Mouse (Mus musculus) cerebellum, adult 11 months (tissue): ENCODE results near the gene Hnrnpa2b1.

Experiments
- DNase-seq: peaks from one replicate; pipeline ENCODE4 v3.0.0; 2022

Gene Hnrnpa2b1

DNA sequence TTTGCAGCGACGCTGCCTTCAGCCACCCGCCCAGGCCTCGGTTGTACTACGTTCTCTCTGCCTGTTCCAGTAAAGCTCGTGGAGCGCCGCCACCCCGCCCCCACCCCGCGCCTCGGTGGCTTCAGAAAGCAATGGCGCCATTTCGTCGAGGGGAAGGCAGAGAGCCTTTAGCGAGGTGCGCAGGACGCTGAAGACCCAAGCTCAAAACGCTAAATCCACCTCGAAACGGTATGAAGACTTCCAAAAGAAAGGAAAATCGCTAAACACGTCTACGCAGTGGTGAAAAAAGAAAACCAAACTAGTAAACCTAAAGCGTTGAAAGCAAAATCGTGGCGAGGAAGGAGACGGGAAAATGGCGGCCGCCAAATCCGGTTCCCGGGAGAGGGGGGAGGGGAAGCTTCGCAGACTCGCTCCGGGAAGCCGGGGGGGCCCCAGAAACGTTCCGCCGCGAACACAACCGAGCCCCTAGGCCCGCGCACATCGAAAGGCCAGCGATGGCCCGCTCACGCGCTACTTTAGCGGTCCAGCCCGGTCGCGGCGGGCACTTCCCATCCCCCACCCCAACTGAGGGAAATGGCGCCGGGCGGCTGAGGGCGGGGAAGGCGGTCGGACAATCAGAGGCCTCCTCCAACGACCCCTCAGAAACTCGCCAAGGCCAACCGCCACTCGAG is 668 bp downstream of the Hnrnpa2b1 start:
- peak; percentile 75 for DNase-seq

DNA sequence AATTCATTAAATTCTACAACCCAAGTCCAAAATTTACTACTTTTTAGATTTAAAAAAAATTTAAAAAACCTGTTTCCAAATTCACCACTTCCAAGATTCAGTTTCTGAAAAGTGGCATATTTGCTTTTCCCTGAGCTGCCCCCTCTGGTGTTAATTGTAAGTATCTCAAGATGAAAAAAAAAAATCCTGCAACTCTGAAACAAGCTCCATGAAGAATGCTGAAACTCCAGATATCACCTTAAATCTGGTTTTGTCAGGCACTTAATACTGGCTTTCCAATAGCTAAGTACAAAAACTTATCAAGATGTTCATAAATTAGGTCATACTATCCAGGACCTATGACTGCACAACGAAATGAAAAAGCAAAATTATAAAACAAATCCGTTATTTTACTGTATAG is 2.0 kb downstream of the Hnrnpa2b1 start:
- no peak for DNase-seq

DNA sequence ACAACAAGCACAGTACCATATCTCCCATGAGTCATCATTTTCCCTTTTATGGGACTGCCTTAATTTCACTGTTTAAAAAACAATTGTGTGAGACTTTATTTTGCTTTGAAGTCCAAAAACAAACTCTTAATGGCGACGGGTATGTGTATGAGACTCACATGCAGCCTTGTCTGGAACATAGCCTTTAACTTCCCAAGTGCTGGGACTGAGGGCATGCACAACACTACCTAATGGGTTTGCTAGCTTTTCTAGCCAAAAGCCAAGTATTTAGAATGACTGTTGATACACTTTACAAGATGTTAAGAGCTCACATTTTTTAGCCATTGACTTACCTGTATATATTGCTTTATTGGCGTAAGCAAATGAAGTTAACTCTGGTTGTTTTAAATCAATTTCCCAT is 9.3 kb downstream of the Hnrnpa2b1 start:
- DNase-seq = no peak

DNA sequence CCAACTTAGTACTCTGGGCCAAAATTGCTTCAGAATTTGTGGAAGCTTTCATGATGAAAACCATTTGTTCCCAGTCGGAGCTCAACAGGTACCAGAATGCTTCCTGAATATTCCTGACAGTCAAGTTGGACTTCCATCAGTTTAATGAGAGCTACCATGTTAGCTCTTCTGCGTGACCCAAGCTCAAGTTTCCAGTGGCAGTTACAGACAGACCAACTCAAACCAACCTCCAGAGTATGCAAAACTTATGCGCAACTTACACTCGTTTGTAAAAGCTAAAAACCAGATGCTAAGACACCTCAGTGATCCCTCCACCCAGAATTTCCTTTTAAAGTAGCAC is 9.7 kb downstream of the Hnrnpa2b1 start:
- no peak for DNase-seq

DNA sequence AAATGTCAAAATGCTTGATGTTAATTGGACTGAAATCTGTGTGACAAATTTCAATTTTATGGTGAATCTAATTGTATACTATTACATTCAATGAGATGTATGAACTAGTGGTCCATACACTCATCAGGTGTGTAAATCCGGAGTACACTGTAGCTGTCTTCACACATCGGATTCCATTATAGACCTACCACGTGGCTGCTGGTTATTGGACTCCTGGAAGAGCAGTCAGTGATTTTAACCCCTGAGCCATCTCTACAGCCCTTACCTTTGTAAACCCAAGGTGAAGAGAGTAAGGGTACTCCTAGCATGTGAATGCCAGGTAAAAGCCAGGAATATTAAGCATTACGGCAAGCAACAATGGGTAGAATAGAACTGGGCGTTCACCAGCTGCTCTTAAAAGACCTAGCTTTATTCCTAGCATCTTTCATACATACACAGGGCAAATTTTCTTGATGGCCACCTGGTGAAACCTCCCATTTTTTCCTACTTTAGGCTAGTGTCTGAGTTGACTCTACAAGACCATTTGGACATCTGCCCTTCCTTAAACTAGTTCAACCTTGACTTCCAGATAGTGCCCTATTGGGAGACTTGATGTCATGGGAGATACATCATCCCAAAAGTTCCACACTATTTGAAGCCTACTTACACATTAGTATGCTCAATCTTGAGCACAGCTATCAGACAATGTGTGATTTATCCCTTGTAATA is 10.2 kb downstream of the Hnrnpa2b1 start:
- DNase-seq = no peak

DNA sequence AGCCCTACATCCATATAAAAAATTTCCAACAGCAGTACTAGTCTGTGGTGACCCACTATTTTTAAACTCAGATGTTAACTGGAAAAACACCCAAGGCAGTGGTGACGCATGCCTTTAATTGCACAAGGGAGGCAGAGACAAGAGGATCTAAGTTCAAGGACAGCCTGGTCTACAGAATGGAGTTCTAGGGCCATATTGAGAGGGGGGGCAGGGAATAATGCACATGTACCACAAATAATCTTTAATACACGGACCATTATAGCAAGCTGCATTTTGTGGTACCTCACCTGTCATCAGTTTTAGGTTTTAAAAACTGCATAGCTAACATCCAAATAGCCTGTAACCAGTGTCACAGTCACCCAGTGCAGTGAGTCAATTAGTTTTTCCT is 10.8 kb downstream of the Hnrnpa2b1 start:
- DNase-seq = no peak

DNA sequence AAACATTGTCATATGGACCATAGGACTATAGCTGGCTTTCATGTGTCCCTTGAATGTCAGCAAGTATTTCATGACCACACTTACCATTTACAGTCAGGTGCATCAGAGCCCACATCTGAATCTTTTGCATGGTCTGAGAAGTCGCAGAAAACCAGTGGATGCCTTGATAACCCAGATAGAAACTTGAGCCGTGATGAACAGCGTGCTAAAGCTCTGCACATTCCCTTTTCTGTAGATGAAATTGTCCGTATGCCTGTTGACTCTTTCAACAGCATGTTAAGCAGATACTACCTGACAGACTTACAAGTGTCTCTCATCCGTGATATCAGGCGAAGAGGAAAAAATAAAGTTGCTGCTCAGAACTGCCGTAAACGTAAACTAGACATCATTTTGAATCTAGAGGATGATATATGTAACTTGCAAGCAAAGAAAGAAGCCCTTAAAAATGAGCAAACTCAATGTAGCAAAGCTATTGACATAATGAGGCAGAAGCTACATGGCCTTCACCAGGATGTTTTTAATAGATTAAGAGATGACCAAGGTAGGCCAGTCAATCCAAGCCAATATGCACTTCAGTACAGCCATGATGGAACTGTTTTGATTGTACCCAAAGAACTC is 11.8 kb downstream of the Hnrnpa2b1 start:
- DNase-seq = no peak

DNA sequence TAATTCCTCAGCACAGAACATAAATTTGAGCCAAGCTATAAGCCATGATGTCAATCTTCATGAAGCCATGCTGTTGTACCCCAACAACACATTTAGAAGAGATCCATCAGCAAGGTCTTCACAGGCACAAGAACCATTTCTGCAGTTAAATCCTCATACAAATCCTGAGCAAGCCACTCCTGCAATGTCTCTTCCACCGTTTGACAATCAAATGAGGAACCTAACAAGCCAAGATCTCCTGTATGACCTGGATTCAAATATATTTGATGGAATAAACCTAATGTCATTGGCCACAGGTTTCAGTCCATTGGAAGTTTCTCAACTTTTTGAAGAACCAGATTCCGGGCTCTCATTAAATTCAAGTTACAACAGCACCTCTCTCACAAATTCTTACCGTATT is 12.4 kb downstream of the Hnrnpa2b1 start:
- DNase-seq = no peak

DNA sequence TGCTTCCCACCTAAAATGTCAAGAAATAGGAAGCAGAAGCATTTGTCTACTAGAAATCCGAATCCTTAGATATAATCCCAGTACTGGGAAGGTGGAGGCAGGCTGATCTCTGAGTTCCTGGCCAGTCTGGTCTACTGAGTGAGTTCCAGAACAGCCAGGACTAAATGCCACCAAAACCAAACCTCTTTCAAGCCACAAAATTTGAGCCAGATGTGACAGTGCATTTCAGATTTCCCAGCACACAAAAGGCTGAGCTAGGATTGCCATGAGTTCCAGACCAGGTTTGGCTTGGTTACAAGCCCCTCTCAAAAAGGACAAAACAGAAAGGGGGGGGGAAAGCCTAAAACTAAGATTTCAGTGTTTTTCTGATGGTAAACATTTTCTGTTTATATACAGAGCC is 13.5 kb downstream of the Hnrnpa2b1 start:
- DNase-seq = no peak

DNA sequence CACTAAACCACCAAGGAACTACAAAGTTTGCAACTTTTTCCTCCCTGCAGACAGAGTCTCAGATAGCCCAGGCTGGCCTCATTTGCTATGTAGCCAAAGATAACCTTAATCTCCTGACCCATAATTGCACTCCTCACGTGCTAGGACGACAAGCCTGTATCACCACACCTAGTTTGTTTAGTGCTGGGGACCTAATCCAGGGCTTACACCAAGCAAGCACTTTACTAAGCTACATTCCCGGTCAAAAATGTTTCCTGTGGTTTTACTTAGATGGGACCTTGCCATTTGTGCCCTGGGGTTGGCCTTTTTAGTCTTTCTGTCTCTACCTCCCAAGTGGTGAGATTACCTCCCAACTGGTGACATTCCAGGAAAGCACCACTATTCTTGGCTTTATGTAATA is 14.7 kb downstream of the Hnrnpa2b1 start:
- no peak for DNase-seq

DNA sequence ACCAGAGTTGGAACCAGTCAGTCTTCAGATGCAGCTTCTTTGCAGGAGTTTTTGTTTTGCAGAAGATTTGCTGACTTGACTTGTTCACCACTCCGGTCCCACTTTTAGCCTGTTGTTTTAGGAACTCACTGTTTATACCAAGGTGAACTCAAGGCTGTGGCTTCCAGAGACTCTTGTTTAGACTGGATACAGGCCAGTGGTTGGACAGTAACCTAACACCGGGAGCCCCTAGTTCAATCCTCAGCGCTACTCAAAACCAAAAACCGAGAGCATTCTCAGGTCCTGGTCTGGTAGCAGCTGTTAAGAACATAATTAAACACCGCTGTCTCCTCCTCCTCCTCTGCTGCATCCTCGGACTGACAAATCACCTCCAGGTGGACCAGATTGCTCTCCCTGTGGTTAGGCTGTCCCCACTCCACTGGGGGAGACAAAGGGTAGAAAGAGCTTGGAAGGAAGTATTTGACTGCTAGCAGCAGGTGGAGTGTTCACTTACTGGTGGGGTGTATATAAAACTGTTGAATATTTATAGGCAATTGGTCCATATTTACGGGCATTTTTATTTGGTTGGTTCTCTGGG is 16.7 kb downstream of the Hnrnpa2b1 start:
- no peak for DNase-seq

DNA sequence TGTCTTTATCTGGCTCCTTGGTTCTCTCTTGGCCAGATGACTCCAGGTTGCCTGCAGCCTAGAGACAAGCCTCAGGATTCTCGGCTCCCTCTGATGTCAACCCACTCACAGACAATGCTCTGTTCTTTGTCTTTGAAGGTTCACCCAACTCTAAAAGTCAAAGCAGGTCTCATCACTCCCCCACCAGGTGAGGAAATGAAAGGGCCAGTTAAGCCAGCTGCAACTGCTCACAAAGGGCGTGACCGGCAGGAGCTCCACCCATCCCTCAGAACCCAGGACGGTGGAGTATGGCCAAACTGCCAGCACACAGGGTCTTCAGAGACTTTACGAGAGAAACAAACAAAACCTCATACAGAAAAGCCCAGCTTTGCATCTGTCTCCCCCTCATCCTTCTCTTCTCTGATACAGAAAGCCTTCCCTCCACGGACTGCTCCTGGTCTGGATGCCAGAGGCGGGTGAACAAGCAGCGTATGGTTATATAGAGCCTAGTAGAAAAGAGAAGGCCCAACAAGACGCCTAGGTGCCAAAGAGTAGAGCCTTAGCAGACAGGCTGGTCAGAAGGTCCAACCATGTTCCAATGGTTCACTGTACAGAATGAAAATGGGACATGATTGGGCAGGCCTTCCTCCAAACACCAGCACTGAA is 27.4 kb downstream of the Hnrnpa2b1 start:
- DNase-seq = no peak

DNA sequence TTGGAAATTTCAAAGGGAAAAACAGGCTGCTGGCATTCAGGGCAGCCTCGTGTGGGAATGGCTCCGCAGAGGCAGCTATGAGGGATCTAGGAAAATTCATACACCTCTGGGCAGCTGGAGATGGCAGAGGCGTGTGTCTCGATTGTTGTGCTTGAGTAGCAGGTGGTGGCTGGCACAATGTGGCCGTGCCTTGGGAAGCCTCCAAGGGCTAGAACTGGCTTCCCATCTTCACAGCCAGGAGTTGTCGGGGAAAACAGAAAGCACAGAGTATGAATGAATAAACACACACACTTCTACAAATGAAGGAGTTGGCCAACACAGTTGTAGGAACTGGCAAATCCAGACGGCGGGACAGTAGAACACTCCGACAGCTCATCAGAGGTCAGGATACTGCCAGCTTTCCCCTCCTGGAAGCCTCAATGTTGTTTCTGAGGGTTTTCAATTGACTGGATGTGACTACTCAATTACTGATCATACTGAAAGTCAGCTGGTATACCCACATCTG is 30.8 kb downstream of the Hnrnpa2b1 start:
- no peak for DNase-seq

DNA sequence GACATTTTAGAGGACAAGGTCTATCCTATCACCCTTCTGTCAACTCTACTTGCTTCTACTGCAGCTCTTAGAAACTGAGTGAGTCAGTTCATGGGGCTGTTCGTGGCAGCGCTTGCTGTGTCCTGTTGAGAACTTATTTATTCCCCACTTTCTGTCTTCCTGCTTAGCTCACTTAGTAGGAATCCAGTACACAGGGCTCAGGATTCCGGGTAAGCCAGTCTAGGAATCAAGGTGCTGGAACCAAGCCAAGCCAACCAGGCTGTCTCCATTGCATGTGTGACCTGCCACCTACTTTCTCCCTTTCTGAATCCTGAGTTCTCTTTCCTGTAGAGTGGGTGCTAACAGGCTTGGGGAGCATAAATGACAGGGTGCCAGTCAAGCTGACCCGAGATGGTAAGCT is 32.0 kb downstream of the Hnrnpa2b1 start:
- no peak for DNase-seq

DNA sequence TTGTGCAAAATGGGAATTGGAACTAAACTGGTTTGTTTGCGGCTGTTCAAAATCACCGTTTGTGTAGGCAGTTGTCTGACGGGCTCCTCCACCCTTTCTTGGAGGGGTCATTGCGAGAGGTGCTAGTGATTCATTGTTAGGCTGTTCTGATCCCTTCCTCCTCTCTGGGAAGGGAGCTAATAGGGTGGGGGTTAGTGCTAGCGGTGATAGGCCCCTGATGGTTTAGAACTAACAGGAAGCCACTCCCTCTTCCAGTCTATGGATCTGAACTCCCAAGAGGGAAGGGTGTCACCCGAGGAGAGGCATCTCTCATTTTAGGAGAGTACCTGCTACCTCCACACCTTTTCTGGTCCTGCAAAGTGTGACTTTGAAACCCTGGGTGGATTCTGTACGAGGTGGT is 35.4 kb downstream of the Hnrnpa2b1 start:
- no peak for DNase-seq

DNA sequence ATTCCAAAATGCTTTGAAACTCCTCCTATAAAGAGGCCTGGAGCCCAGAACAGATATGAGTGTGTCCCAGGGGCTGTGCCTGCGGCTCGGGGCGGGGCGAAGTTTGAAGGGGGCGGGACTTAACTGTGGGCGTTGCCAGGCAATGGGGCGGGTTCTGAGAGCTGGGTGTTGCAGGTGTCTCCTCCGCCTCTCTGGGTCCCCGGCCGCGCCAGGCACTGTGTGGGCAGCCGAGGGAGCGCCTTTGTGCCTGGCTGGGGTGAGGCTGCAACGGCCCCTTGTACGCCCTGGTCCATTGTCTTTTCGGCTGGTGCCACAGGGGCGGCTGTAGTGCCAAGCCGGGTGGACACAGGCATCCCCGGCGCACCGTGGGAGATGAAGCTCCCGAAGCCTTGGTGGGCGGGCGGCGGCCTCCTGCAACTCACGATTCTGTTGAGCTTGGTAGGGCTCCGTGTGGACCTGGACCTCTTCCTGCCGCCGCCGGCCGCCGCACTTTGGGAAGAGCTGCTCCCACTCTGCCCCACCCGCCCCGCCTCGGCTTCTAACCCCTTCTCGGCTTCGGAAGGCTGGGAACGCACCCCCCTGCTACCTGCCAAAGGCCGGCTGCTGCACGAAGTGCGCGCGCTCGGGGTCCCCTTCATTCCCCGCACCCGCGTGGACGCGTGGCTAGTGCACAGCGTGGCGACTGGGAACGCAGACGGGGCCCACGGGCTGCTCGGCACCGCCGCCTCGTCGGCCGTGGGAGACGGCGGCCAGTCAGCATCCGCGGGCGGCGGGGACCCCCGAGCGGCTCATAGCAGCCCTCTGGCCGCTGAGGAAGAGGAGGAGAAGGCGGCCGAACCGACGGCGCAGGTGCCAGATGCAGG is 36.9 kb downstream of the Hnrnpa2b1 start, which contains the start of gene Nfe2l3:
TSS of gene Nfe2l3 (plus strand) at position 136 of the 863 bp plus-strand sequence.
- no peak for DNase-seq

DNA sequence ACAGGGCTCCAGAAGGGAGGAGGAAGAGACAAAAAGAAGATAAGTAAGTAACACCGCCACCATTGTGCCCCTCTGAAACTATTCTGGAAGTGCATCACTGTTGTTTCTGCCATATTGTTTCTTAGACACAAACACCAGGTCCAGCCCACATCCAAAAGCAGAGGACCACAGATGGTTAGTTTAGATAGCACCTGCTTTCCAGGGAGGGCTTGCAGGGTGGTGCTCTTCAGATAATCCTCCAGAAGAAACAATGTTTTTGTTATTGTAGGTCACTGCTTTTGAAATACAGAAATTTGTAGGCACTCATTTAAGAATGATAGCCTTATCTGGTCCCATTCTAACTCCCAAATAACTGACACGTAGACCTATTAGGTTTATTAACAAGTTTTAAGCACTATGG is 45.2 kb downstream of the Hnrnpa2b1 start:
- no peak for DNase-seq

DNA sequence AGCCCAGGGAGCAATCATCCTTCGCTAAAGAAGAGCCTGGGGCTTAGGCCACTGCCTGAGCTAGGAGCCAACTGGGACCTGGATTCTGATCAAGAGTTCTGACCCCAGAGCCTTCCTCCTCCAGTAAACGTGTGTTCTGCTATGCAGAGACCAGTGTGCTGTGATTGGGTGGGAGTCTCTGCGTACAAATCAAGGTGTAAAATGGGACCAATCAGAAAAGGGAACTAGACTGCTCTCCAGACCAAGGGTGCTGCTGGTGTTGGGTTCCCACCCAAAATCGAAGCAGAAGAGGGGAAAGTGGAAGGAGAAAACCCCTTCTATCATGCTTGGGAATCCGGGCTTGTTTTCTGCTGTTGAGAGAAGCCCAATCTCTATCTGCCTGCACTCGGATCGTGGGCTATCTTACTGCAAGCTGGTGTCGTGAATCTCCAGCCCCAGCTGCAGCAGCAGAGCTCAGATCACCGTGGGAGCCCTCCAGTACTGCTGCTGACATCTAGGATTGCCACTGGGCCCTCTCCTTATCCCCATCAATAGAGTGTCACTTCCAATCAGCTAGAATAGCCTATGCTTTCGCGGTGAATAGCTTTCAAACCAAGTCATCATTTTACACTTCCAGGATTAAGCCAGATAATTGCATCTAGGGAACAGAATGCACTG is 46.1 kb downstream of the Hnrnpa2b1 start:
- no peak for DNase-seq

DNA sequence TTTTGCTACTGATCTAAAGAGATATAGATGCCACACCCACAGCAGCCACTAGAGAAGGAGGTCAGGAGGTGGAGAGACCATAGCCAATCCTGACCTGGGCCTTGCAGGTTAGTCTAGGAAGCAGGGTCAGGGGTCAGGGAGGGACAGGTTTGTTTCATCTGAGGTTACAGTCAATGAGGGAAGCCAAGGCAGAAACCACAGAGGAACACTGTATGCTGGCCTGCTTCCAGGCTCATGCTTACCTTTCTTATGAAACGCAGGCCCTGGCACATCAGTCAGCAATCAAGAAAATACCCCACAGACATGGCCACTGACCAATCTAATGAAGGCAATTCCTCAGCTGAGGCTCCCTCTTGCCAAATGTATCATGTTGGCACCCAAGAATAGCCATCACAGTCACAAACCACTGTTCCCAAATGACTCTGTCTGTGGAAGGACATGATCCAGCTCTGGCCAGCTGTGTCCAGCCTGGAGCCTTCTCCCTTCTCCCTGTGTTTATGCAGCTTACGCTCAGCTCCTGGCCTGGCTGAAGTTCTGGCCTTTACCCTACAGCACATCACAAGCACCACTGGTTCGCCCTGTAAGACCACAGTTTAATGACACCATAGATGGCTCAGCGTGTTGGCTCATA is 52.3 kb downstream of the Hnrnpa2b1 start:
- no peak for DNase-seq

DNA sequence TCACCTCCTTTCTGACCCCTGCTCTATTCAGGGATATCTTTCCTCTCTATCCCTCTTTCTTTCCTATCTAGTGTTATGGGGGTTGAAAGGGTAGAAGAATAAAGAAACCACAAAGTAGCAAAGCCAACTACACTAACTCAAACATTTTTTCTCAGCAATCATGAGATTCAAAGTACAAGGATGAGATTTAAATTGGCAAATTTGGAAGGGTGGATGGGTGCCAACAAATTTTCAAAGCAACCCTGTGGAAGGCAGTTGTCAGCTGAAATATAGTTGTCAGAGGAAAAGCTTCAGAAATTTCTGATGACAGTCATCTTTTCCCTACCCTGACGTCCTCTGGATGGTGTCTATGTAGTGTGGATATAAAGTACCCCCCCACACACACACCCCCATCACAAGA is 53.3 kb downstream of the Hnrnpa2b1 start:
- DNase-seq = no peak
